Mouse (Mus musculus) cortical plate, adult 2 months (tissue): Measurements from ENCODE around the gene Begain.

Experiments
- CTCF ChIP-seq: fragments of 200-500 bp; IDR thresholded peaks from 2 replicates; pipeline ENCODE4 v1.5.1; 2011; ENCODE audit warnings: mild to moderate bottlenecking, control low read depth, low read length; ENCODE audit not compliant: insufficient read depth; ENCODE audit errors: extremely low read depth
- POLR2A ChIP-seq: fragments of 200-500 bp; IDR thresholded peaks from 2 replicates; pipeline ENCODE4 v1.6.1; 2011; ENCODE audit warnings: mild to moderate bottlenecking, low read length, control low read depth; ENCODE audit not compliant: insufficient read depth; ENCODE audit errors: extremely low read depth

GRCm38 (mm10) chr12:109022181-109022691, 45.8 kb downstream of the Begain start:
- no peak for TF ChIP-seq CTCF
- TF ChIP-seq POLR2A = no peak
